Mouse (Mus musculus): Measurements from ENCODE around the gene Arid1b.
A peak's percentile ranks its signal among the peaks of the same experiment; 100 is the strongest.

Arid1b gene

GRCm38 (mm10) chr17:5280499-5281053, 286.4 kb downstream of the Arid1b start:
- no peak for DNase-seq (ENCODE audit: low spot score)

DNA sequence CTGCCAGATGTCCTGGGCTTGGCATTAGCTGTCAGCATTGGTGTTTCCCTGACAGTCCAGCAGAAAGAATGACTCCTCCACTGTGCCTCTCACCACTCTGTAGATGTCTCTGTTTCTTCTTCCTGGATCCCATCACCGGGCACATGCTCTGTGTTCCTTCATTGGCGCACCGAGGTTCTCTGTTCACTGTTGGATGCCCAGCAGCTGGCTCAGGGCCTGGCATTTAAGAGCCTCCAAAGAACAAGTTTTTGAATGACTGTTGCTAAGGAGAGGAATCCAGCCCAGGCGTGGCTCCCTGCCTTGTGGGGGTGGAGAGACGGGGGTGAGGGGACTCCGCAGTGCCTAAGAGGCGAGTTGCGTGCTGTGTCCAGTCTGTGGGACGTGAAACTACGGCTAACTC, 290.7 kb downstream of the Arid1b start:
- DNase-seq (ENCODE audit: low spot score) = no peak

GRCm38 (mm10) chr17:5285877-5286440, 291.8 kb downstream of the Arid1b start:
- DNase-seq (ENCODE audit: low spot score) = no peak

- DNase-seq (ENCODE audit: low spot score) = no peak
Observed at GRCm38 (mm10) chr17:5286571-5287209, 292.6 kb downstream of the Arid1b start.

DNA sequence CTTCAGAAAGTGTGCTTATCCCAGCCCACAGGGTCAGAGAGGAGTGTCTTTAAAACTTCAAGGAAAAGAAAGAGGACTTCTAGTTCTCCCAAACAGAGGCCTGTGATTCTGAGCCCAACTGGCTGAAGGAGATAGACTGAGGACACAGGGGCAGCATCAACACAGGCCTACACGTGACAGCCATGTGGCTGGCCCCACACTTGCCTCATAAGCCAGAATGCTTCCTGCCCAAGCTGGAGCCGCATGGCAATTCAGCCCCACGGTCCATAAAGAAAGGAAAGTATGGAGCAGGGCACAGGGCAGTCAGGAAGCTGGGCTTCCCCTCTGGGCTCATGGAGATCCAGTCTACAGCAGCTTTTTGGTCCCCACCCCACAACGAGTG, 293.1 kb downstream of the Arid1b start:
- DNase-seq (ENCODE audit: low spot score) = no peak

DNA sequence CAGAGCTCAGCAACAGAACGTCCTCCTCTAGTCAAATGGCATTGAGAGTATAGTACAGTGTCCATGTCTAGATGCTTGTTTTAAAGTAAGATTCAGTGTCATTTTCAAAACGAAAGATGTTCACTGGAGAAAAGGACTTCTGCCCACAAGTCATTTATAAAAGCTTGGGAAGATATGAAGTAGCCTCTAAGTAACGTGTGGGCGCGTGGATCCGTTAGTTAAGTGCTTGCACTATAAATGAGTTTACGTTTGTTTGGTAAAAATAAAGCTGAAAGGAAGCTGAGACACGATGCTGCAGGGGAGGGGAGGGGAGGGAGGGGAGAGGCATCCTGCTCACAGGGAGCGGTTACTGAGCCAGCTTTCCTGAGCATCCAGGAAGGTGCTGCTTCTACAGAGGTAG, 293.5 kb downstream of the Arid1b start:
- no peak for DNase-seq (ENCODE audit: low spot score)

DNA sequence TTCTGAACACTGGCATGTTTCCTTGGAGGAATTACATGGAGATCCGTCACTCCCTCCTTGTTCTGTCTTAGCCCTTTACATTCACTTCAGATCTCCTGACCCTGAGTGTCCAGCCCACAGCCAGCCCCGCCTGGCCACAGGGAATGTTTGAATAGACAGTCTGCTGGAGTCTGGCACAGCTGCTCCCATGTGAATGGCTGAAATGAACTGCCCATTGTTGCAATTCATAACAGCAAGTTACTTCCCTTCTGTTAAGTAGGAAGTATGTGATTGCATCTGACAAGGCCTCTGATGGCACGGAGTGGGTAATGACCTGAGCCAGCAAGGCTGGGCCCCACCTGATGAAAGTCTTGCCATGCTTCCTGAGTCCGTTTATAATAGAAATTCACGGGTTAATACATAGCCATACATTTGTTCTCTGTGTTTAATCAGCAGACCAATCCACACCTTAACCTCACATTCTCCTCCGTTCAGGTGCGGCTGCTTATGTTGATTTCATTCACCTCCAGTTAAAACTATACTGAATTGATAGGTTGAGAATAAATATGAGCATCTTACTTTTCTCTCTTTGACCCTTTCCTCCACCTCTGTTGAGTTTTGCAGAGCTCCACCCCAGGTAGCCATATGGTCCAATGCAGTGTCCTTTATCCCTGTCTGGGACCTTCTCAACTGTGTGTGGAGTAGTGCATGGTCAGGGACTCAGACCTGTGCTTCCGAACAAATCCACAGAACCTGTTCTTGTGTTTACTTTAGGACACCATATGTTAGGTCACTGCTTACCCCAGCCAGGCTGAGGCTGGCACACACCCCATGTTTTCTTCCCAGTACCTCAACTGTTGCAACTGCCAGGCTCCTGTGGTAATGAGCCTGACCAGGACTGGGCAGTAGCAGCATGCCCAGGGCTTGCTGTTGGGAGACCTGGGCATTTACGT, 299.8 kb downstream of the Arid1b start:
- DNase-seq (ENCODE audit: low spot score) = peak; percentile 11

DNA sequence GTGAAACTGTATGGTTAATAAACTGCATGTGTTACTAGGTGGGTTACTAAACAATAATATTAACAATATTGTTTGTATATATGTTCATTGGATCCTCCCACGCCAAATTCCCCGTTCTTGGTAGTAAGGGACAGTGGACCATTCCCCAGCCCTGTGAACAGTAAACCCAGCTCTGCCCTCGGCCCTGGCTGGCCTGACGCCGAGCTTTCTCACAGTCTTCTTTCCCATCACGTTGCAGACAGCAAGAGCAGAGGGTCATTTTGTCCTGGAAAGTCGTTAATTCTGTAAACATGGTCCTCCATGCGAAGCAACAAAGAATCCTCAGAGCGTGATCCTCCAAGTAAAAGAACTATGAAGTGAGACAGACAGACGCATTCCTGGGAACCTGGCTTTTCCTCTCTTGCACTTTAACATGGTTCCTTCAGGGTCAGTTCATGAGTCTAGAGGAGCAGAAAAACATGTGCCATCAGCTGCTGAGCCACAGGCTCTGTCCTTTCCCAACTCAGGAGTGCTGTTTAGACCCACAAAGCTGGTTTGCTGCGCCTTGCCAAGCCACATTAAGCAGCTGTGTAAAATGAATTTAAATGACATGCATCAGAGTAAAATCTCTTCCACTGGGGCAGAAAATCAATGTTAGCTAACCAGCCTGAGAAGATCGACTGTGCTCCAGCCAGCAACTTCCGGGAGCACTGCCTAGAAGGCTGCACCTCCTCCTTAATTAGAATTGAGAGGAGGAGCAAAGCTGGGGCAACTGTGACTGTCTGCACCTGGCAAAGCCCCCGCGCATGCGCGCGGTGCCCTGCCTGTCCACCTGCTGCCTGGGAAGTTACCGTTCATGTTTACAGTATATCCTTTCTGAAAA, 301.2 kb downstream of the Arid1b start:
- DNase-seq (ENCODE audit: low spot score) = peak; percentile 71

DNA sequence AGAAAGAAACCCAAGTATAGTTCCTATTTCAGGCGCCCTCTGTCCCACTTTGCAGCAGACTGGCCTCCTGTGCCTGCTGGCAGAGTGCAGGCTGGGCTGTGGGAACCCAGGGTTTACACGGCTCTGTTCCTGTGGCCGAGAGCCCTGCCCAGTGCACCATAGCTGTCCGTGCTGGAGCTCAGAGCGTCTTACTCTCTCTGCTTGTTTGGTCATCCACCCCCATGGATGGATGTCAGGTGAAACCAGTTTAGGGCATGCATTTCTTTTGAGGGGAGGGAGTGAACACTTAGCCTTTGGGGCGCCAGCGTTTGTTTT, 301.8 kb downstream of the Arid1b start:
- no peak for DNase-seq (ENCODE audit: low spot score)

DNA sequence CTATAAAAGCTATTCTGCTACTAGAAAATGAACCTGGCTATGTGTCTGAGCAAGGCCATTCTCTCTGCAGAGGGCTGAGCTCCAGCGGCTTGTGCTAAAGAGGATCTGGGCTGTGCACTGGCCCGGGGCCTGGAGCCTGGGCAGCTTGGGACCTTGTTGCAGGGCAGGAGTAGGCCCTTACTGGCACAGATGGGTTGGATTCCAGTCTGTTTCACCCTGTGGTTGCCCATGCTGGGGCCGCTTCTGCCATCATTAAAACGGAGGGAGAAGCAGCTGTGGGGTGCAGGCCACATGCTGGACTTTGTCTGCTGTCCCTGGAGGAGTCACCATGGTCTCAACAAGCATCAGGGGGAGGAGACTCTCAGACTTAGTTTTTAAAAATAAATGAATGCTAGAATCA, 303.4 kb downstream of the Arid1b start:
- DNase-seq (ENCODE audit: low spot score) = no peak

DNA sequence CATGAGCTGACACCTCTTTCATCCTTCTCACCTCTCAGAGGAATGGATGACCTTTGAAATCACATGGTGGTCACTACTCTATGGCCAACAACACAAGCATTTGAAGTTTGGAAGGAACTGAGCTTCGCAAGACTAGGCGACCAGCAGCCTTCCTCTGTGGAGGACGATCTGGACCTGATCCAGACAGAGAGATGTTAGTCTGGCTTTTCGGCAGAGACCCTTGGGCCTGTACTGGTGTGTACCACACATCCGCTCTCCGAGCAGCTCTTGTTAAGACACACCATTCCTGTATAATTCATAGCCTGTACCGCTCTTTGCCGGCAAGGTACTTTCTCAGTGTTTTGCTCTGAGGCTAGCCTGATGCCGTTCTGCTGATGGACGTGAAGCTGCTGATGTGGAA, 303.9 kb downstream of the Arid1b start:
- no peak for DNase-seq (ENCODE audit: low spot score)

- DNase-seq (ENCODE audit: low spot score) = no peak
Observed at GRCm38 (mm10) chr17:5298891-5299559, 304.9 kb downstream of the Arid1b start.

DNA sequence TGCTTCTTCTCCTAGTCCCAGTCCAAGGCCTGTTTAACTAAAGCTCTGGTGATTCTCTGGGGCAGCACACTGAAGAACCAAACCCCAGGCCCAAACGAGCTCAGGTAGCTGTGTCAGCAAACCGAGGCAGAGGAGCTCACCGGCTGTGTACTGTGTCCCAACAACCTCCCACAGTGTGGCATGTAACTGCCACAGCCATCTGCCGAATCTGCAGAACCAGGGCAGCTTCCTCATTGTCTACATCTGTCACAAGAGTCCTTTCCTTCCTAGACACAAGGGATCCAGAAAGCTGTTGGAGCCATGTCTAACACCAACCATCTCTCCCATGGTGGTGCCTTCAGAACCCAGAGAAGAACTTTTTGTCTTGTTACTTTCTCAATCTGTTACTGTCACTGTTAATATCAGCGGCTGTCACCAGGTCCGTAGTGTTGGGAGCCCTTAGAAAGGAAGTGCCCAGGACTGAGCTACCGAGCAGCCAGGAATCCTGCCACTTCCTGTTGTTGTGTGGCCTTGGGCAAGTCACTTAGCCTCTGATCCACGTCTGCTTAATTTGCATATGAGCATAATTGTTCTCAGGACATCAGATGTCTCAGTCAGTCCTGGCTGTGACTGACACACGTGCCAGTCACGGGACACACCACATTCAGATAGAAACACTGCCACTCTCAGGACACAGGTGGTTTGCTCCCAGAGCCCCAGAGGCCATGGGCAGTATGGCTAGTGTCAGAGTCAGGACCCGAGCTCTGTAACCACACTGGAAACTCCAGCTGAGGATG, 309.0 kb downstream of the Arid1b start:
- no peak for DNase-seq (ENCODE audit: low spot score)

- DNase-seq (ENCODE audit: low spot score) = no peak
Observed at GRCm38 (mm10) chr17:5305783-5306477, 311.8 kb downstream of the Arid1b start.

- no peak for DNase-seq (ENCODE audit: low spot score)
Observed at GRCm38 (mm10) chr17:5309930-5310329, 315.8 kb downstream of the Arid1b start.

GRCm38 (mm10) chr17:5310425-5310888, 316.3 kb downstream of the Arid1b start:
- no peak for DNase-seq (ENCODE audit: low spot score)

GRCm38 (mm10) chr17:5311062-5311461, 316.9 kb downstream of the Arid1b start:
- DNase-seq (ENCODE audit: low spot score) = no peak

- no peak for DNase-seq (ENCODE audit: low spot score)
Observed at GRCm38 (mm10) chr17:5312307-5312706, 318.2 kb downstream of the Arid1b start.

GRCm38 (mm10) chr17:5314735-5315134, 320.6 kb downstream of the Arid1b start:
- DNase-seq (ENCODE audit: low spot score) = no peak

DNA sequence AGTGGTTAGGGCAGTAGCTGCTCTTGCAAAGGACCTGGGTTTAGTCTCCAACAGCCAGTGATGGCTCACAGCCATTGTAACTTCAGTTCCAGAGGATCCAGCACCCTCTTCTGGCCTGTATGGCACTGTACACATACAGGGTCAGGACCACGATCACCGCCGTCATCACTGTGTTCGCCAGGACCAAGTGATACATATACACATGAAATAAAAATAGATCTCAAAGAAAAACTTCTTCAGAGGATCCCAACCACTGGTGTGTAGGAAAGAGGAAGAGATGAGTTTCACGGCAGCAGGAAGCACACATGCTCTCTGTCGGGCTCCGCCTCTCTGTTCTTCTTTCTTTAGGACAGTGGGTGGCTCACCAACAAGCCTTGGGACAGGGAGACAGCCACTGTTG, 322.4 kb downstream of the Arid1b start:
- DNase-seq (ENCODE audit: low spot score) = no peak
